Mouse (Mus musculus) heart, postnatal 0 days (tissue): ENCODE results near the gene Fcgr3.
"Not testable (repeated sequence)": the region's sequence is repeated elsewhere in the genome, so short reads cannot be mapped to it uniquely, and the experiment has no call there.

Experiments
- CTCF ChIP-seq: IDR thresholded peaks from 2 replicates; pipeline ENCODE4 v1.5.1; 2016; ENCODE audit warnings: antibody characterized with exemption, control low read depth, low read depth
- EP300 ChIP-seq: IDR thresholded peaks from 2 replicates; pipeline ENCODE4 v1.6.1; 2016; ENCODE audit warnings: antibody characterized with exemption, low read depth

DNA sequence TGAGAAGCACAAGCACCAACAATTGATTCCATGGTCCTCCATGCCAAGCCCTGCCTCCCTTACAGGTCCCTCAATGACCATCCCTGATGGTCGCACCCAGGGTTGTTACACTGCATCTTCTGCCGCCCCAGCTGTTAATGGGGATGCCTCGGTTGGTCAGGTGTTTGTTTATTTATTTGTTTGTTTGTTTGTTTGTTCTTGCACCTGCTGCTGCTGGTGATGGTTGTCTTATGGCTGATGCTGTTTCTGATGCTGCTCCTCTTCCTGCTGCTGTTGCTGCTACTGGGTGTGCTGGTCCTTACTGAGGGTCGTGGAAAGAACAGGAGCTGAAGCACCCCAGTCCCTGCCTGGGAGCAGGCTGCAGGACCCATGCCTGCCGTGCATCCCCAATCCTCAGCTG, 3.2 kb upstream of the Fcgr3 start:
- TF ChIP-seq CTCF, EP300: not testable (repeated sequence)
